Mouse (Mus musculus): ENCODE results near the gene Gal3st2.

DNA sequence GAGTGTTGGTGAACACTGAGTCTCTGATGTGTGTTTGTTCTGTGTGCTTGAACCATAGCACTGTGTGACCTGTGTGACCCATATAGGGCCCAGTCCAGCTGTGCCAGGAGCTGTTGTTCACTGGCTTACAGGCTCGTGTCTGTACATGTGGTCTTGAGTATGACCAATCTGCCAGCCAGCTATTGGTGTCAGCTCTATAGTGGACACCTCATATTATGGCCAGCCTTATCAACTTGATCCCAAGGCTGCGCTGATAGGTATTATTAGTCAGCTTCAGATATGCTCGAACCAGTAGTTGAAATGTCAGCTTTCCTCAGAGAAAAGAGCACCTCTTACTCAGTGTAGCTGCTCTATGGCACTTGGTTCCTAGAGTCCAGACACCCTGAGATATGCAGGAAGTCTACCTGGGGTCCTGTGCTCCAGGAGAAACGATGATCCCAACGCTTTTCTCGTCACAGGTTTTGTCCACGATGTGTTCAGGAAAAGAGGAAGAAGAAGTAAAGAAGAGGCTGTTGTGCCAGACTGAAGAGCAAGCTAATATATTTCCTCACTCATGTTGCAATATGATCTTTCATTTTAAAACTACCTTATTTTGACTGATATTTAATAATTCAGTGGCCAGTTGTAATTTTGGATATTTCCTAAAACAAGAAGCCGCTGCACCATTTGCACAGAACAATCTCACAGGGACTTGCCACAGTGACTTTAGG is 43.1 kb upstream of the Gal3st2 start:
- TF ChIP-seq POLR2A (IDR thresholded peaks at IDR 0.05; ENCODE audit: insufficient read length, low read depth) (no peak), E2F4 (IDR thresholded peaks at IDR 0.05; ENCODE audit: insufficient read depth) (no peak), MAX (IDR thresholded peaks at IDR 0.05; ENCODE audit: low read depth) (no peak), REST (IDR thresholded peaks at IDR 0.05; ENCODE audit: insufficient read depth, insufficient read length) (no peak), MYOD1 (IDR thresholded peaks at IDR 0.05; ENCODE audit: control insufficient read depth in 1 of 3, insufficient read length in 2 of 3, low read depth in 2 of 3) (no peak), USF1 (IDR thresholded peaks at IDR 0.05; ENCODE audit: low read depth) (no peak), TCF3 (IDR thresholded peaks at IDR 0.05; ENCODE audit: insufficient read length, low read depth) (no peak)
